Mouse (Mus musculus) CD4-positive helper T cell, adult 2 months (primary cell): Measurements from ENCODE around the gene Ankrd31.
"Not testable (repeated sequence)": the region's sequence is repeated elsewhere in the genome, so short reads cannot be mapped to it uniquely, and the experiment has no call there.

Source experiments
- DNase-seq: peaks from one replicate; pipeline ENCODE4 v3.0.0-alpha.2; 2012; ENCODE audit warnings: low read depth, missing footprints, low spot score

Gene Ankrd31

GRCm38 (mm10) chr13:96748109-96748845, at the start of gene Ankrd31:
TSS of gene Ankrd31 (plus strand) at chr13:96748272.
- no peak for DNase-seq

- no peak for DNase-seq
These were observed 45.3 kb upstream of the Ankrd31 start for GRCm38 (mm10) chr13:96702567-96703278.

DNA sequence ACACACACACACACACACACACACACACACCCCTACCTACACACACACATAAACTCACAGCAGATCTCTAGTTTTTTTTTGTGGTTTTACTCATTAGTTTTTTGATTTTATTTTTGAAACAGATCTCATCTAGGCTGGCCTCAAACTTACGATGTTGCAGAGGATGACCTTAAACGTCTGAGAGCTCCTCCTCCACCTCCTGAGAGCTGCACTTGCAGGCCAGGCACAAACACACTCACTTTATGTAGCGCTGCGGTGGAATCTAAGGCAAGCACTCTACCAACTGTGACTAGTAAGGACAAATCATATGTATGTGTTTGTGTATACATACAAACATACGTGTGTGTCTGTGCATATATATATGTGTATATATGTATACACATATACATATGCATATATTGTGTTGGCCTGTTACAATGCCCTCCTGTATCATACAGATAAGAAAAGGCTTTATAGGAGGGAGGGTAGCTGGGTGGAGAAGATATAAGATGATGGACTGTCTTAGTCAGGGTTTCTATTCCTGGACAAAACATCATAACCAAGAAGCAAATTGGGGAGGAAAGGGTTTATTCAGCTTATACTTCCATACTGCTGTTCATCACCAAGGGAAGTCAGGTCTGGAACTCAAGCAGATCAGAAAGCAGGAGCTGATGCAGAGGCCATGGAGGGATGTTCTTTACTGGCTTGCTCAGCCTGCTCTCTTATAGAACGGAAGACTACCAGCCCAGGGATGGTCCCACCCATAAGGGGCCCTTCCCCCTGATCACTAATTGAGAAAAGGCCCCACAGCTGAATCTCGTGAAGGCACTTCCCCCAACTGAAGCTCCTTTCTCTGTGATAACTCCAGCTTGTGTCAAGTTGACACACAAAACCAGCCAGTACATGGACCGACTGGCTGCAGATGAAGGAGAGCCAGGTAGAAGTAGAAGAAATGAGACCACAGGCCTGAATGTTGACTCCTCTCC, 38.5 kb upstream of the Ankrd31 start:
- DNase-seq, result no peak

GRCm38 (mm10) chr13:96716311-96716710, 31.8 kb upstream of the Ankrd31 start:
- no peak for DNase-seq

GRCm38 (mm10) chr13:96717821-96718220, 30.3 kb upstream of the Ankrd31 start:
- DNase-seq, result no peak

- DNase-seq, result no peak
These were observed 28.1 kb upstream of the Ankrd31 start for GRCm38 (mm10) chr13:96720003-96720402.

DNA sequence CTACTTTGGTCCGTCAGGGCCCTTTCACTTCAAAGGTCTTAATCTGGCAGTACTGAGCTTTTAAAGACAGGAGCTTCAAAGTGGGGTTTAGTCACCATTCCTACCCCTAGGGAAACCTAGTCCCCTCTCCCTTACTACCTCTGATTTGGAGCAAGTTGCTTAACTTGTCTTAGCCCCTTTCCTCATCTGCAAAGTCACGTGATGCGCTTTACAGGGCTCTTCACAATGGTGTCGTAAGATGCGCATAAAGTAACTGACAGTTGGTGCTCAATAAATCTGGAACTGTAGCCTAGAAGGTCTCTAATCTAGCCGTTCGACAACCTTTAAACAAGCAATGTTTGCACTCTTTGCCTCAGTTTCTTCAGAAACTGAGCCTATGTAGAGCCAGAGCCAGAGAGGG, 19.8 kb upstream of the Ankrd31 start:
- DNase-seq, result no peak

DNA sequence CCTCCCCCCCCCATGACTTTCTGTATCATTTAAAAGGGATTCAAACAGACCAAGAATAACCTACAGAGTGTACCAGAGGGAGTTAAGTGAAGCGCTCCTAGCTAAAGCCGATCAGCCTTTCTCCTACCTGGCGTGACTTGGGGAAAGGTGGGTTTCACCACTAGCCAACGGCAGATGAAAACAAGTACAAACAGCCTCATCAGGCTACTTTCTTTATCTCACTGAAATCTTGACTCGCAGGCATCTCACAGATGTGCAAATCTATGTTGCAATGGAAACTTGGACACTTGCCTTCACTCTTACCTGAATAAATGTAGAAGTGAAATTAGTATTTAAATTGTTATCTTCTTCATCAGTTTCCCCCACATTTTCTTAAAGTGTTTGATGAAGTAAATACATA, 18.9 kb upstream of the Ankrd31 start:
- no peak for DNase-seq

DNA sequence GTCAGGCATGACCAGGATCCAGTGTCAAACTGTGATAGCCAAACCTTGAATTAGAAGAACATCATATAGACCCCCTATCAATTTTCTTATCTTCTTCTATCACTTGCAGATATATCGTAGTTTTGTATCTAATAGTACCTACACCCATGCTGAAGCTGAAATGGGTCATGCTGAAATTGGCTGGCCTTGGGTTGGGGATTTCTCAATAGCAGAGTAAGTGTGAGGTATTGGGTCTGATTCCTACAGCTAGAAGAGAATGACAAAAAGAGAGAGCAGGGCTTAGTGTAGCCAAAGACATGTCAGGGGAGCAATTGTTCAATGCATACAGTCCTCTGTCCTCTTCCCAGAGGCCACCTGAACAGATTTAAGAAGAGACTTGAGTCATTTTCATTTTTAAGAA, 18.0 kb upstream of the Ankrd31 start:
- DNase-seq, result no peak

GRCm38 (mm10) chr13:96735175-96735574, 12.9 kb upstream of the Ankrd31 start:
- DNase-seq, result no peak

GRCm38 (mm10) chr13:96740159-96740558, 7.9 kb upstream of the Ankrd31 start:
- no peak for DNase-seq

DNA sequence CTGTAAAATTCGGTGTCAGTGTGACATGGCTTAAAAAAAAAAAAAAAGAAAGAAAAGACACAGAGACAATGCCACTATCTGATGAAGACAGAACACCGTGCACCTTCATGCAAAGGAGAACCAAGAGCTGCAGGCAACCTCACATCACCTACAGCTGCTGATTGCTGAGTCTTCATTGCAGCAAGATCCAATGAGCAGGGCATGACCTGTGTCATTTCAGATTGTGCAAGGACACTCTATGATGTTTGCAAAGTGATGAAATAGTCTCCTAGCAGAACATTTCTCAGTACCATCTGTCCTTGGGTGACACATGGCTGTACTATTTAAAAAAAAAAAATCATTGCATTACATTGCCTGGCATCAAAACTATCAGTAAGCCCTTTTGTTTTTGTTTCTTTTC, 5.2 kb upstream of the Ankrd31 start:
- DNase-seq, result no peak

DNA sequence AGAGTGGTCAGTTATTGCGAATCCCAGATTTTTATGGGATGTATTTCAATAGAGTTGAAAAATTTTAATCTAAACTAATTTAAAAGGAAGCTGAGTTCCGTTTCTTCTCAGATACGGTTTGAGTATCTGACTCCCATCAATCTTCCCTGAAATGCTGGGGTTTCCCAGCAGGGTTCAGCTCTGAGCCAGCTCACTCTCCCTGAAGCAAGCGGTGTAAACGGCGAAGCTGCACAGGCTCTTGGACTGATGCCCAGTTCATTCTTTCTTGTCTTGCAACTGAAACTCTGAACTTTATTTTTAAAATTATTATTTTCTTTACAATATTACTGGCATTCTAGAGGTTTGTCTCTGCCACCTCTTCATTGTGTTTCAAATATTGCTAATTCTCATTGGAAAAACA, 2.0 kb upstream of the Ankrd31 start:
- DNase-seq, result no peak

- no peak for DNase-seq
These were observed 1.8 kb downstream of the Ankrd31 start for GRCm38 (mm10) chr13:96749859-96750258.

GRCm38 (mm10) chr13:96760848-96761247, 12.8 kb downstream of the Ankrd31 start:
- DNase-seq, result no peak

DNA sequence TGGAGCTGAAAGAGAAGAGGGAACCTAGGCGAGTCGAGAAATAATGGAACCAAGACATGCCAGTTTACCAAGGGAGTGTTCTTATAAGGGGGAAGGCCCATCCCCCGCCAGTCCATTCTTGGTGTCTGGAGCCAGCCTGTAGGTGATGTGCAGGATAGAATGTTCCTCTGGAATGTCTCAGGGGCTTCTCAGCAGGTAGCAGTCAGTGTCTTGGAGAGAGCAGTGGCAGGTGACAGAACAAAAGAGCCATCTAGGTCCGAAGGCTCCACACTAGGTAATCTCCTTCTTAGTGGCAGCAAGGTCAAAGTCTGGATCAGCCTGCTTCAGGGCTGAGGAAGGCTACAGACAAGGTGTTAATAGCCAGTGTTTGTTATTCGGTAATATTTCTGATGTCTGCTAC, 38.0 kb downstream of the Ankrd31 start:
- not testable (repeated sequence) for DNase-seq

- DNase-seq, result no peak
These were observed 45.4 kb downstream of the Ankrd31 start for GRCm38 (mm10) chr13:96793451-96793850.

DNA sequence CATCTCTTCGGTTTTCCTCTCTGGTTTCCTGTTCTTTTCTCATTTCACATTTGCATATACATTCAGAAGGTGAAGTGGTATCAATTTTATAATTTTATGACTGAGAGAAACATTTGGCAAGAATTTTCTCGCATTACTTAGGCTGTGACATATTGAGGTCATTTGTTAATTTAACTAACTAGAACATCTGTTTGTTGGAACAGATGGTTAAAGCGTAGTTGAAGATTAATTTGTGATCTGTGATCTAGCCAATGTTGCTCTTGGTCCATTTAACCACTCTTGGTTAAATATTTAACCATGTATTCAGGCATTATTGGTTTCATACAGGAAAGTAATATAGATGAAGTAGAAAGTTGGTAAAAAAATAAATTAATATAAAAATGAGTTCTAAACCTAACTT, 47.2 kb downstream of the Ankrd31 start:
- DNase-seq, result no peak

DNA sequence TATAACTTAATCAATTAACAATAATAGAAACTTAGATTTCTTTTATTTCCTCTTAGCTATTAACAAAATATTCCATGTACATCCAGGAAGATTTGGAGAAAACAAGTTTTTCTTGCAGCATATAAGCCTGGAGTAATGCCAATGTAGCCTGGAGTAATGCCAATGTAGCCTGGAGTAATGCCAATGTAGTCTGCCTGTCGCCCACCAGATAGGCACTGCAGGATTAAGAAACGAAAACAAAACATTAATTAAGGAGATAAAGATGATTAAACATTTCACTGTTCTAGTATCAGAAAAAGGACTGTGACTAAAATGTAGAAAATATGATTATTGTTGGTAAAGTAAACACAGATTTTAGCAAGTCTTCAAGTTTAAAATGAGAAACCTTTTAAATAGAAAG, 49.4 kb downstream of the Ankrd31 start:
- no peak for DNase-seq

DNA sequence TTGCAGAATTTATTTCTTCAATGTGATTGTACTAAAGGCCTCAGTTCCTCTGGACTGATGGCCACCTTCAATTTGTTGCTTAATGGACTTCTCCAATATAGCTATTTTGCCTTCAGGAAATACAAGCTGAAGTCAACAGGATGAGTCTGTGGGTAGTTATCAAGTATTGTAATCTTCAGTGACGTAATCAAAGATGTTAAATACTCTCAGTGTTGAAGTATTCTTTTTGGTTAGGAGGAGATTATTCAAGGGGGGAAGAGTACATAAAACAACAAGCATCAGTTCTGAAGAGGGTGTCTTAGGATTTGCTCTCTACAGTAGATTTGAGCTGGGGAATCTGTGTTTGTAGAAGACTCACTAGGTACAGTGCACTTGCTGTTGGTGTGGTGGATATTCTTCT, 101.7 kb downstream of the Ankrd31 start:
- DNase-seq, result peak; percentile 14

- DNase-seq, result no peak
These were observed 104.1 kb downstream of the Ankrd31 start for GRCm38 (mm10) chr13:96852133-96852532.

- no peak for DNase-seq
These were observed 105.2 kb downstream of the Ankrd31 start for GRCm38 (mm10) chr13:96853256-96853655.
